Mouse (Mus musculus) heart, adult 2 months (tissue): Measurements from ENCODE around the gene Colec11. TPM values are rescaled to one million over a fixed set of nuclear protein-coding genes. Genes with fewer than 3 reads are reported as not detected.
A peak's percentile ranks its signal among the peaks of the same experiment; 100 is the strongest.

Source experiments
- DNase-seq, 2 experiments: peaks; one replicate each; pipeline ENCODE4 v3.0.0; 2021
- H3K27ac ChIP-seq: fragments of 200-600 bp; 2 replicates; pipeline ENCODE4 v1.8.1; 2022
- H3K27me3 ChIP-seq: fragments of 200-500 bp; 2 replicates; pipeline ENCODE4 v1.6.1; 2012; ENCODE audit warnings: mild to moderate bottlenecking, low read length, inconsistent platforms, mixed read lengths; ENCODE audit not compliant: control insufficient read depth, insufficient read depth
- H3K36me3 ChIP-seq: fragments of 200-500 bp; 2 replicates; pipeline ENCODE4 v1.6.1; 2012; ENCODE audit warnings: low read length, inconsistent platforms; ENCODE audit not compliant: control insufficient read depth, insufficient read depth
- H3K4me1 ChIP-seq: fragments of 200-500 bp; 2 replicates; pipeline ENCODE4 v1.6.1; 2011; ENCODE audit warnings: low read length; ENCODE audit not compliant: control insufficient read depth, insufficient read depth
- H3K4me3 ChIP-seq: fragments of 200-600 bp; 2 replicates; pipeline ENCODE4 v1.8.1; 2022
- H3K79me2 ChIP-seq: fragments of 200-500 bp; replicated peaks from 2 replicates; pipeline ENCODE4 v1.6.1; 2012; ENCODE audit warnings: mild to moderate bottlenecking, inconsistent platforms, low read length, moderate library complexity, mixed read lengths; ENCODE audit not compliant: control insufficient read depth, insufficient read depth
- H3K9ac ChIP-seq: fragments of 200-500 bp; 2 replicates; pipeline ENCODE4 v1.6.1; 2012; ENCODE audit warnings: low read depth, mild to moderate bottlenecking, control low read depth, inconsistent platforms, low read length, mixed read lengths
- CTCF ChIP-seq: fragments of 200-600 bp; IDR thresholded peaks from 2 replicates; pipeline ENCODE4 v1.8.1; 2022; ENCODE audit warnings: antibody characterized with exemption, mild to moderate bottlenecking, moderate library complexity
- EP300 ChIP-seq: fragments of 200-500 bp; IDR thresholded peaks from 2 replicates; pipeline ENCODE4 v1.6.1; 2011; ENCODE audit warnings: low read depth, low read length, control low read depth; ENCODE audit not compliant: insufficient read depth
- POLR2A ChIP-seq: fragments of 200-500 bp; IDR thresholded peaks from 2 replicates; pipeline ENCODE4 v1.6.1; 2011; ENCODE audit warnings: mild to moderate bottlenecking, low read depth, low read length, control low read depth; ENCODE audit not compliant: insufficient read depth
- WGBS: fragments of 180-500 bp; shearing (Covaris S2); methylation state at CpG from one replicate; pipeline ENCODE4 v1.1.7; 2018; 5-methylcytosine and 5-hydroxymethylcytosine counted together
- intact Hi-C: fragments of 180-260 bp; cut with DNase I; formaldehyde crosslinking; loops from one replicate; pipeline ENCODE4 v1.15.1; 2025
- polyA plus RNA-seq: library from polyadenylated mRNA; depleted of rRNA; stranded (reverse); fragments of >200 nt; gene quantifications from 2 replicates; pipeline ENCODE4 v1.2.3, GENCODE M21; 2012
- total RNA-seq, 2 experiments: library from RNA; stranded (reverse); gene quantifications; 2 replicates each; pipeline ENCODE4 v1.2.3; 2021

Colec11 gene
- total and polyA plus RNA-seq, 3 experiments = 14.3 to 17.9 (median 15.2) TPM

DNA sequence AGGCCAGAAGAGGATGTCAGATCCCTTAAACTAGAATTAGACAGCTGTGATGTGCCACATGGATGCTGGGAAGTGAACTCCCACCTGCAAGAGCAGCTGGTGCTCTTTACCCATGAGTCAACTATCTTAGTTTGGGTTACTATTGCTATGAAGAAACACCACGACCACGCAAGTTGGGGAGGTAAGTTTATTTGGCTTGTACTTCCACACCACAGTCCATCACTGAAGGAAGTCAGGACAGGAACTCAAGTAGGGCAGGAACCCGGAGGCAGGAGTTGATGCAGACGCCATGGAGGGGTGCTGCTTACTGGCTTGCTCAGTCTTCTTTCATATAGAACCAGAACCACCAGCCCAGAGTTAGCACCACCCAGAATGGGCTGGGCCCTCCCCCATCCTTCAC, 3.9 kb upstream of the Colec11 start:
- Histone ChIP-seq H3K27ac (no peak overlapping the region), H3K79me2 (no peaks in the 10 kb centered on the region), H3K36me3 (peaks cover 5% of the 10 kb centered on the region), H3K27me3 (no peaks in the 10 kb centered on the region), H3K4me1 (no peaks in the 10 kb centered on the region; the same call in 1 of the 2 replicates), H3K9ac (no peak overlapping the region), H3K4me3 (no peak overlapping the region)
- no peak for TF ChIP-seq POLR2A
- no peak for TF ChIP-seq EP300
- no peak for TF ChIP-seq CTCF
- DNase-seq = no peak
- intact Hi-C loops = no loop called here
- 67% methylated on average over 4 of the region's 4 CpGs for WGBS

DNA sequence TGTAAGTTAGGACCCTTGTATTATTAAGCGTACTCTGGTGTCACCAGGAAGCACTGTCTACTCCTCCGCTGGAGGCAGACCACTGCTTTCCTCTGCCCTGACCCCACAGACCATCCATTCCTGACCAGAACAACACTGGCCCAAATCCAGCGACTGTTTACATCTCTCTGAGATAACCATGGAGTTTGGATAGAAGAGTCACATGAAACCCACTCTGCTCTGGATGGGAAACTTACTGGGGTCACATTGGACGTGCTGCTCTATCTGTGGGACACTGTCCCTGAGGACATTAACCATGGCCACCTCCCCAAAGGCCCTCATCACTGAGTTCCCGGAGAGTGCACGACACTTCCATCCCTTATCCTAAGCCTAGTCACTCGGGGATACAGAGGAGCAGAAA, 2.2 kb upstream of the Colec11 start:
- H3K9ac ChIP-seq = no peak overlapping the region
- 44% methylated on average over 7 of the region's 7 CpGs for WGBS
- intact Hi-C loops = no loop called here
- H3K4me1 ChIP-seq = no peaks in the 10 kb centered on the region; the same call in 1 of the 2 replicates
- peaks cover 2% of the 10 kb centered on the region for H3K36me3 ChIP-seq
- H3K27ac ChIP-seq = no peak overlapping the region; the same call in 1 of the 2 replicates
- peak in 1 of 2 experiments; percentile 24 for DNase-seq
- no peak overlapping the region for H3K4me3 ChIP-seq
- H3K79me2 ChIP-seq = no peaks in the 10 kb centered on the region
- no peaks in the 10 kb centered on the region for H3K27me3 ChIP-seq
- TF ChIP-seq CTCF = no peak
- TF ChIP-seq POLR2A = no peak
- no peak for TF ChIP-seq EP300

DNA sequence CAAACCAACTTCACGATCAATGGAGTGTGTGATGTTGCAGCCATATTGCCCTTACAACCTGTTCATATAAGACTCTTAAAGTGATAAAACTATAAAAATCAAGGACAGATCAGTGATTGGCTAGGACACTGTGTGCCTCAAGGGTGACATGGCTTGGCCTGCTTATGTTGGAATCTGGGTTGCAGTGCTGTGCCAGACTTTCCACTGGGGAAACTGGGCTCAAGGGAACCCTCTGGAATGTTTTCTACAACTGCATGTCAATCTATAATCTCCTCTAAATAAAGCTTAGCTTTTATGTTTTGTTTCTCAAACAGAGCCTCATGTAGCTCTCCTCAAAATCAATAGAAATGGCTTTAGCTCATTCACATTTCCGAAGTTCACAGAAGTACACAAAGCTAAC, 1.1 kb upstream of the Colec11 start:
- intact Hi-C loops = no loop called here
- Histone ChIP-seq H3K4me3 (no peak overlapping the region), H3K4me1 (no peaks in the 10 kb centered on the region; the same call in 1 of the 2 replicates), H3K27me3 (no peaks in the 10 kb centered on the region), H3K9ac (no peak overlapping the region), H3K36me3 (no peaks in the 10 kb centered on the region; the same call in 1 of the 2 replicates), H3K27ac (0 out of 2 replicates have a peak overlapping the region, but pooled peaks have one; percentile 5), H3K79me2 (no peaks in the 10 kb centered on the region)
- WGBS = 58% methylated on average over 2 of the region's 2 CpGs
- no peak for DNase-seq
- TF ChIP-seq POLR2A (no peak), EP300 (no peak), CTCF (no peak)

DNA sequence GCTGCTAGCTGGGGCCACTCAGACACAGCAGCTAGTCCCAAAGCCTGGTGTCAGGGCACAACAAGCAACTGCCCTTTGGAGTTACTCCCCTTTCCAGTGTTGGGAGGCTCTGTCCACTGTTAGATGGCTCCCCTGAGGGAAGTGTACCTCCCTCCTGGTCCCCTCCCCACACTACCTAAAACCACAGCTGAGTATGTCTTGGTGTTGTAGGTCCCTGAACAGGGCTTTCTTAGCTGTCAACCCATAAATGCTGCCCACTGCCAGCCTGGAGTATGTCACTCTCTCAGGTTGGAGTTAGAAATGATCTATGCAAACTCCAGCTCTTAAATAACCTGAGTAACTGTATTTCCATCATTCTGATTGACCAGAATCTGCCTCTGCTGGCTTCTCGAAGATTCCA, 536 bp downstream of the Colec11 start:
- Histone ChIP-seq H3K4me3 (peak overlapping the region; percentile 14; the same call in 1 of the 2 replicates), H3K9ac (peak overlapping the region; percentile 26; the same call in 1 of the 2 replicates), H3K27me3 (no peaks in the 10 kb centered on the region), H3K4me1 (no peaks in the 10 kb centered on the region; the same call in 1 of the 2 replicates), H3K79me2 (no peaks in the 10 kb centered on the region), H3K27ac (peak overlapping the region; percentile 61), H3K36me3 (no peaks in the 10 kb centered on the region)
- 51% methylated on average over 1 of the region's 1 CpGs for WGBS
- no peak for DNase-seq
- no peak for TF ChIP-seq EP300
- TF ChIP-seq CTCF = no peak
- TF ChIP-seq POLR2A = no peak
- intact Hi-C loops = no loop called here

DNA sequence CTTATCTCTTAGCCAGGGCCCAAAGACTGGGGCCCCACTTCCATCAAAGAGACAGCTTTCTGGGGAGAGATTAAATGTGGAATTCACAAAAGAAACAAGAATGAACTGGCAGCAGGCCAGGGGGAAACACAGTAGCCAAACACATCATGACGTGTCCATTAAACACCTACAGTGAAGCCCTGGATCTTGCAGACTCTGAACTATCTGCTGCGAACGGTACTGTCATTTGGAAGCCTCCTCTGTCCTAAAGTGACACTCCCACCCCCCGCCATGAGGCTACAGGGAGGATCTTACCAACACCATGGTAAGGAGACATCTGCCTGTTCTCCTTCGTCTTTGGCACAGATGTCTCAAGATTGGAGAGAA, 1.0 kb downstream of the Colec11 start:
- no peak for DNase-seq
- no peaks in the 10 kb centered on the region for H3K36me3 ChIP-seq
- H3K4me1 ChIP-seq = no peaks in the 10 kb centered on the region; the same call in 1 of the 2 replicates
- H3K79me2 ChIP-seq = no peaks in the 10 kb centered on the region
- no peak overlapping the region; the same call in 1 of the 2 replicates for H3K4me3 ChIP-seq
- TF ChIP-seq EP300 (no peak), POLR2A (no peak), CTCF (no peak)
- peak overlapping the region; percentile 0 for H3K27ac ChIP-seq
- WGBS = 43% methylated on average over 5 of the region's 5 CpGs
- no peak overlapping the region for H3K9ac ChIP-seq
- H3K27me3 ChIP-seq = no peaks in the 10 kb centered on the region
- intact Hi-C loops = no loop called here

DNA sequence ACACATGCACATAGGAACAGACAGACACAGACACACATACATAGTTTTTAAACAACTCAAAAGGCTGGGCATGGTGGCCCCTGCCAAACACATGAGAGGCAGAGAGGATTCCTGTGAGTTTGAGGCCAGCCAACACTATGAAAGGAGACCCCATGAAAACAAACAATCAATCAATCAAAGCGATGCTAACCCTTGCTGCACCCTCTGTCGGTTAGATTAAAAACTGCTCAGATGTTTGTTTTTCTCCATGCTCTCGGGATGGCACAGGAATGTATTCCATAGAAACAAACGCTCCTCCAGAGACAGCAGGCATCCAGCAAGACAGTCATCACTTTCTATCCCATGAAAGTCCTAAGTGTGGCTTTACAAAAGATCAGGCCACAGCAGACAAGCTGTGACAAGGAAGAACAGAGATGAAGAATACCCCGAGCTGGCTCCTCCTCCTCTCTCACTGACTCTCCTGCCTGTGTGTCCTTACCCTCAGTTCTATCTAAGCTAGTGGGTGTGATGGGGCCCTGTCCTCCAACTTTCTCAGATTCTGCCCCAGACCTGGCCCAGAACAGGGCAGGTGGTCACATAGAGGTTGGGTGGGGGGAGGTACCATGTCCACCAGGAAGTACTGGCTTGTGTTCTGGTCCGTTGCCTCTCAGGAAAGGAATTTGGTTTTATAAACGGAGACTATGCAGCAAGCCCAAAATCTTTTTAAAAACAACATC, 1.6 kb downstream of the Colec11 start:
- Histone ChIP-seq H3K9ac (peak overlapping the region; percentile 45; the same call in 1 of the 2 replicates), H3K36me3 (no peaks in the 10 kb centered on the region), H3K4me1 (no peaks in the 10 kb centered on the region; the same call in 1 of the 2 replicates), H3K79me2 (no peaks in the 10 kb centered on the region), H3K27me3 (no peaks in the 10 kb centered on the region), H3K27ac (peak overlapping the region; percentile 0), H3K4me3 (no peak overlapping the region; the same call in 1 of the 2 replicates)
- DNase-seq = no peak
- intact Hi-C loops = no loop called here
- peak; percentile 10; the same call in 1 of the 2 replicates for TF ChIP-seq CTCF
- no peak for TF ChIP-seq EP300
- 10% methylated on average over 7 of the region's 7 CpGs for WGBS
